9 mouse cellular contexts compared by ENCODE assay signal in the genomic region with DNA sequence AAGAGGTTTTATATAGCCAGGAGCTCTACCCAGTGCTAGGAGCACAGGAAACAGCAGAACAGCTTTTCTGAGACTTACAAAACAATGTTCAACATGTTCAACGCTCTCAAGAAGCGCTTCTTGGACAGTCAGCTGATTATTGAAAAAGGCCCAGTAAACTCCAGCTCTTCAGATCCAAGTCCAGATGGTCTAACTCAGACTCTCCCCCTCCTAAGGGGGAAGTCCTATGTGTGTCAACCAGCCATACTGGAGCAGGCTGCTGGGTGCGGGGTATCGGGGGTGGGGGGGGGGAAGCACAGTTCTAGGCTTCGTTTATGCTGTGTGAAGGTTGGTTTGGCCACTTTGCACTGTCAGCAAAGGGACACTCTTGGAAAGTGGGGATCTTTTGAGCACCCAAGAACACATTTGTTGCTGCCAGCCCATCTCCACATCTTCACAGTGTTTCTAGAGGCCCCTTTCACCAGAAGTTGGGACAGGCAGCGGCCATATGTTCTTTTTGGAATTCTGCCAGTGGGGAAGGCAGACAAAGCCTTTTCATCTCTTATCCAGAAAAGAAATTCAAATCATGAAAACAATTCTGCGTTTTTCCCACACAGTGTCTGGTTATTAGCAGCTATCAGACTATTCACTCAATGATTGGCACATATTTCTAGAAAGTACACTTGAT.
DNase-seq lines count a peak whose midpoint lies in the region; ATAC-seq and TF ChIP-seq lines count a peak whose summit lies in the region.
"Had no signal": no experiment of that assay in that cellular context is flagged by ENCODE, and none has a peak within 500 bp of the region (broad histone marks: within the 10 kb centered on the region; RNA-seq: fewer than 3 reads in every experiment).

No protein-coding gene starts in this region.

- 75% methylated on average over 7 of the region's 7 CpGs for WGBS in kidney, embryonic 14.5 days
- 76% methylated on average over 7 of the region's 7 CpGs for WGBS in kidney, adult 2 months

- no peak for ATAC-seq in cerebellum, adult (ENCODE audit: insufficient number of reproducible peaks, low FRiP score, low TSS enrichment)
- ATAC-seq in kidney, embryonic 14.5 days (ENCODE audit: low FRiP score, low TSS enrichment), result peak; percentile 49; the same call in 1 of the 2 replicates

- H3K4me2 ChIP-seq in kidney, embryonic 14.5 days (replicated peaks; ENCODE audit: low read depth, low read length), result no peak overlapping the region
- H3K4me2 ChIP-seq: neural tube, embryonic 13.5 days had no signal

- DNase-seq in cerebellum, adult 11-12 months, result peak; percentile 6
- DNase-seq in kidney, adult 2 months, result no peak
- DNase-seq in MN1 (ENCODE audit: low spot score), result peak; percentile 46
- DNase-seq in layer of hippocampus, adult 2 months (ENCODE audit: low spot score in 2 of 2), result peak; percentile 33 to 35
- no peak for DNase-seq in ovary, postnatal 14 days (ENCODE audit: low spot score)
- DNase-seq in adrenal gland, postnatal 4 days (ENCODE audit: low spot score in 2 of 2), result no peak

- no peak for TF ChIP-seq CTCF in kidney, adult 2 months (conservative IDR thresholded peaks at IDR 0.05; ENCODE audit: insufficient read depth, insufficient read length, low read depth, low read length)
- no peak for TF ChIP-seq CTCF in layer of hippocampus, adult 2 months (conservative IDR thresholded peaks at IDR 0.05)

- no peak overlapping the region for H3K9ac ChIP-seq in kidney, embryonic 14.5 days (ENCODE audit: low read depth, low read length)
- H3K9ac ChIP-seq: neural tube, embryonic 13.5 days had no signal

- peak overlapping the region; percentile 26; the same call in 1 of the 2 replicates for H3K27ac ChIP-seq in kidney, embryonic 14.5 days (ENCODE audit: low read depth, low read length)
- H3K27ac ChIP-seq in kidney, adult 2 months (ENCODE audit: insufficient read depth, low read depth, low read length), result no peak overlapping the region
- H3K27ac ChIP-seq in layer of hippocampus, adult 2 months, result no peak overlapping the region

- no peaks in the 10 kb centered on the region for H3K36me3 ChIP-seq in kidney, embryonic 14.5 days (ENCODE audit: control insufficient read depth, insufficient read depth, low read length)
- no peaks in the 10 kb centered on the region for H3K36me3 ChIP-seq in kidney, adult 2 months (ENCODE audit: control insufficient read depth, insufficient read depth, low read length)
- H3K36me3 ChIP-seq: neural tube, embryonic 13.5 days had no signal

- no peaks in the 10 kb centered on the region for H3K27me3 ChIP-seq in kidney, embryonic 14.5 days (ENCODE audit: control insufficient read depth, insufficient read depth, low read length)
- no peaks in the 10 kb centered on the region for H3K27me3 ChIP-seq in kidney, adult 2 months (replicated peaks; ENCODE audit: control insufficient read depth, insufficient read depth, low read length)
- H3K27me3 ChIP-seq: neural tube, embryonic 13.5 days had no signal

- H3K4me1 ChIP-seq in kidney, embryonic 14.5 days (ENCODE audit: control insufficient read depth, insufficient read depth, low read length), result 0 out of 2 replicates have a peak, but pooled peaks cover 2% of the 10 kb centered on the region
- H3K4me1 ChIP-seq in kidney, adult 2 months (ENCODE audit: control insufficient read depth, insufficient read depth, low read length), result no peaks in the 10 kb centered on the region

- TF ChIP-seq POLR2A in kidney, adult 2 months (IDR thresholded peaks at IDR 0.05; ENCODE audit: low read depth, low read length), result no peak

- no peak overlapping the region for H3K4me3 ChIP-seq in kidney, embryonic 14.5 days (ENCODE audit: low read length)
- no peak overlapping the region for H3K4me3 ChIP-seq in kidney, adult 2 months (ENCODE audit: insufficient read depth, low read depth, low read length)
- no peak overlapping the region for H3K4me3 ChIP-seq in layer of hippocampus, adult 2 months
- H3K4me3 ChIP-seq: neural tube, embryonic 13.5 days had no signal

- no peaks in the 10 kb centered on the region for H3K9me3 ChIP-seq in kidney, embryonic 14.5 days (ENCODE audit: control insufficient read depth, low read length)
- H3K9me3 ChIP-seq: neural tube, embryonic 13.5 days had no signal

Comparison
In these comparisons a context has a peak if more than half of its experiments do, and no peak if none do; other contexts are left out.
1. DNase-seq: peak in cerebellum, adult 11-12 months (single experiment), MN1 (single experiment) and layer of hippocampus, adult 2 months (2 of 2); none in kidney, adult 2 months (single experiment), ovary, postnatal 14 days (single experiment) and adrenal gland, postnatal 4 days (0 of 2).